Mouse (Mus musculus) activated CD4-positive, CD25-positive, alpha-beta regulatory T cell, adult 4 months (primary cell): Measurements from ENCODE around the gene Tmem87a. TPM values are rescaled to one million over a fixed set of nuclear protein-coding genes. Genes with fewer than 3 reads are reported as not detected.

ENCODE experiments used
- ATAC-seq: one replicate; pipeline ENCODE4 v1.8.0; 2017
- polyA plus RNA-seq, 2 experiments: library from polyadenylated mRNA; unstranded; fragments of 100-300 nt; shearing (Covaris generic); gene quantifications; one replicate each; pipeline ENCODE4 v1.2.1; 2017

Tmem87a gene
- polyA plus RNA-seq, result 10 to 100 TPM; 17.9 to 28.6 TPM

GRCm38 (mm10) chr2:120403986-120404822 is at the start of gene Tmem87a:
Gene Tmem87a (minus strand): TSS chr2:120404113.
- peak; percentile 95 for ATAC-seq

GRCm38 (mm10) chr2:120452600-120452999 is 48.7 kb upstream of the Tmem87a start:
- no peak for ATAC-seq

- ATAC-seq, result no peak
Measured at GRCm38 (mm10) chr2:120450724-120451123, 46.8 kb upstream of the Tmem87a start.

GRCm38 (mm10) chr2:120447306-120447705 is 43.4 kb upstream of the Tmem87a start:
- ATAC-seq, result no peak

- ATAC-seq, result no peak
Measured at GRCm38 (mm10) chr2:120446373-120446772, 42.5 kb upstream of the Tmem87a start.

GRCm38 (mm10) chr2:120444486-120444885 is 40.6 kb upstream of the Tmem87a start:
- ATAC-seq, result no peak

- no peak for ATAC-seq
Measured at GRCm38 (mm10) chr2:120424386-120424785, 20.5 kb upstream of the Tmem87a start.

GRCm38 (mm10) chr2:120414738-120415414 is 11.0 kb upstream of the Tmem87a start:
- no peak for ATAC-seq

GRCm38 (mm10) chr2:120414113-120414512 is 10.2 kb upstream of the Tmem87a start:
- no peak for ATAC-seq

GRCm38 (mm10) chr2:120411096-120411628 is 7.2 kb upstream of the Tmem87a start:
- no peak for ATAC-seq

GRCm38 (mm10) chr2:120404823-120405765 is 1.2 kb upstream of the Tmem87a start:
- no peak for ATAC-seq

GRCm38 (mm10) chr2:120403653-120403985 is 294 bp downstream of the Tmem87a start, which contains the start of gene Ganc:
Gene Ganc (plus strand): TSS chr2:120403896.
- peak; percentile 1 for ATAC-seq

- ATAC-seq, result no peak
Measured at GRCm38 (mm10) chr2:120402813-120403212, 1.1 kb downstream of the Tmem87a start.

- ATAC-seq, result no peak
Measured at GRCm38 (mm10) chr2:120397951-120398350, 6.0 kb downstream of the Tmem87a start.

- no peak for ATAC-seq
Measured at GRCm38 (mm10) chr2:120392406-120392805, 11.5 kb downstream of the Tmem87a start.

- no peak for ATAC-seq
Measured at GRCm38 (mm10) chr2:120390934-120391333, 13.0 kb downstream of the Tmem87a start.

- ATAC-seq, result no peak
Measured at GRCm38 (mm10) chr2:120389376-120389775, 14.5 kb downstream of the Tmem87a start.

GRCm38 (mm10) chr2:120387291-120387690 is 16.6 kb downstream of the Tmem87a start:
- no peak for ATAC-seq

GRCm38 (mm10) chr2:120386264-120386663 is 17.6 kb downstream of the Tmem87a start:
- no peak for ATAC-seq

GRCm38 (mm10) chr2:120373858-120374257 is 30.1 kb downstream of the Tmem87a start:
- ATAC-seq, result no peak

- no peak for ATAC-seq
Measured at GRCm38 (mm10) chr2:120367416-120368207, 36.3 kb downstream of the Tmem87a start.

- ATAC-seq, result no peak
Measured at GRCm38 (mm10) chr2:120366501-120366900, 37.4 kb downstream of the Tmem87a start.
